Mouse (Mus musculus) testis, adult 2 months (tissue): Measurements from ENCODE around the gene Dlg2.

Experiments
- CTCF ChIP-seq: fragments of 200-500 bp; IDR thresholded peaks from 2 replicates; pipeline ENCODE4 v1.5.1; 2012; ENCODE audit warnings: low read depth, mild to moderate bottlenecking, inconsistent platforms, low read length, moderate library complexity; ENCODE audit not compliant: control insufficient read depth, insufficient read depth, insufficient replicate concordance
- POLR2A ChIP-seq: fragments of 200-500 bp; IDR thresholded peaks from 2 replicates; pipeline ENCODE4 v1.6.1; 2012; ENCODE audit warnings: low read depth, mild to moderate bottlenecking, inconsistent platforms, low read length, moderate library complexity; ENCODE audit not compliant: control insufficient read depth

DNA sequence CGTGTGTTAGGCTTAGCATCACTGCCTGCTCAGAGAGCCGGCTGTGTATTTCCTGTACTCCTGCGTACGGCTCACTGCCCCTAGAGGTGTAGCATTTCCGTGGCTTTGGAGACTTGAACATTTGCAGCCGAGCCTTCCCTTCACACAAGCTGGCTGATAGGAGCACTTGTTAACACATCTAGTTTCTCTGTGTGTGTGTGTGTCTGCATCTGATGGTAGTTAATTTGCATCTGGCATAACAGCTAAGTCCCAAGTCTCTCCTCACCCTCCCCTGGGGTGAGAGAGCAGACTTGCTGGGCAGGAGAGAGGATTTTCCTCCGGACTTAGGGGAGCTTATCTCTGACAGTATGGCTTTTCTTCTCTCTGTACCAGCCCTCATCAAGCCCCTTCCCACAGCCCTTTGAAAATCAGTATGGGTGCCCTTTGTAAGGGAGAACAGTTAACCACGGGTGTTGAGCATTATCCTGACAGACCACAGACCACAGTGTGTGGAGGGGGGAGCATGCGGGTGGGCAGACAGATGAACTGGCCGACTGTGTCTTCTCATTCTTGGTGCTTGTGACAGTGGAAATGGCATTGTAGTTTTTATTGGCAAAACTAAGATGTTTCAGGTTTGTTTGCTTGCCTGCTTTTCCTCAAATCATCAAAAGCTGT lies 1705.6 kb downstream of the Dlg2 start:
- TF ChIP-seq CTCF = no peak
- no peak for TF ChIP-seq POLR2A
